Mouse (Mus musculus): Measurements from ENCODE around the gene Mtrf1l.

GRCm38 (mm10) chr10:5846939-5847338, 23.2 kb upstream of the Mtrf1l start:
- no peak for TF ChIP-seq CTCF (conservative IDR thresholded peaks at IDR 0.05; ENCODE audit: insufficient read depth, insufficient read length, low read depth, low read length)
- TF ChIP-seq POLR2A (IDR thresholded peaks at IDR 0.05; ENCODE audit: low read depth, low read length), result no peak
